Mouse (Mus musculus) liver, embryonic 14.5 days (tissue): ENCODE results near the gene Jarid2.

Experiments
- CTCF ChIP-seq: IDR thresholded peaks from 2 replicates; pipeline ENCODE4 v1.5.1; 2016; ENCODE audit warnings: antibody characterized with exemption, low read depth, control low read depth
- EP300 ChIP-seq: IDR thresholded peaks from 2 replicates; pipeline ENCODE4 v1.6.1; 2016; ENCODE audit warnings: antibody characterized with exemption, low read depth

- TF ChIP-seq CTCF (no peak), EP300 (no peak)
Measured at GRCm38 (mm10) chr13:44932307-44933264, 203.3 kb downstream of the Jarid2 start.
